Mouse (Mus musculus) neural tube, embryonic 13.5 days (tissue): ENCODE data around the gene Prkaa1. TPM values are rescaled to one million over a fixed set of nuclear protein-coding genes. Genes with fewer than 3 reads are reported as not detected.

Experiments
- ATAC-seq: fragments of 200-750 bp; cut with Nextera tagmentation; 2 replicates; pipeline ENCODE4 v1.8.0; 2017; ENCODE audit warnings: low read depth, mild to moderate bottlenecking, moderate TSS enrichment, moderate library complexity
- H3K27ac ChIP-seq: fragments of 300-500 bp; sonication (generic); replicated peaks from 2 replicates; pipeline ENCODE4 v1.5.1; 2015; ENCODE audit warnings: moderate library complexity, mild to moderate bottlenecking, inconsistent platforms
- H3K27me3 ChIP-seq: fragments of 300-500 bp; sonication (generic); 2 replicates; pipeline ENCODE4 v1.6.1; 2015; ENCODE audit warnings: mild to moderate bottlenecking, inconsistent platforms
- H3K36me3 ChIP-seq: fragments of 300-500 bp; sonication (generic); 2 replicates; pipeline ENCODE4 v1.6.1; 2015; ENCODE audit warnings: mild to moderate bottlenecking, inconsistent platforms
- H3K4me1 ChIP-seq: fragments of 300-500 bp; sonication (generic); replicated peaks from 2 replicates; pipeline ENCODE4 v1.6.1; 2015; ENCODE audit warnings: inconsistent platforms
- H3K4me2 ChIP-seq: fragments of 300-500 bp; sonication (generic); 2 replicates; pipeline ENCODE4 v1.6.1; 2015; ENCODE audit warnings: inconsistent platforms, mild to moderate bottlenecking, moderate library complexity
- H3K4me3 ChIP-seq: fragments of 300-500 bp; sonication (generic); 2 replicates; pipeline ENCODE4 v1.5.1; 2015; ENCODE audit warnings: mild to moderate bottlenecking, inconsistent platforms
- H3K9ac ChIP-seq: fragments of 300-500 bp; sonication (generic); 2 replicates; pipeline ENCODE4 v1.6.1; 2015; ENCODE audit warnings: moderate library complexity, mild to moderate bottlenecking, inconsistent platforms
- H3K9me3 ChIP-seq: fragments of 300-500 bp; sonication (generic); 2 replicates; pipeline ENCODE4 v1.6.1; 2016; ENCODE audit warnings: inconsistent platforms
- WGBS: fragments of 180-500 bp; shearing (Covaris S2); methylation state at CpG from one replicate; pipeline ENCODE4 v1.1.7; 2015; 5-methylcytosine and 5-hydroxymethylcytosine counted together
- polyA plus RNA-seq: library from polyadenylated mRNA; unstranded; fragments of >200 nt; fragmentation: Nextera tagmentation; extraction: Ambion mirVana; gene quantifications from 2 replicates; pipeline ENCODE4 v1.2.1, GENCODE M21; 2015

Gene Prkaa1
- polyA plus RNA-seq, 1 experiment from 2014 or later, result 16.1 TPM

GRCm38 (mm10) chr15:5134179-5134578, 9.5 kb upstream of the Prkaa1 start:
- no peak overlapping the region for H3K4me3 ChIP-seq
- no peak overlapping the region for H3K9ac ChIP-seq
- no peaks in the 10 kb centered on the region for H3K9me3 ChIP-seq
- H3K27me3 ChIP-seq, result no peaks in the 10 kb centered on the region
- H3K27ac ChIP-seq, result no peak overlapping the region
- 42% methylated on average over 3 of the region's 3 CpGs for WGBS
- H3K36me3 ChIP-seq, result no peaks in the 10 kb centered on the region
- 0 out of 2 replicates have a peak, but pooled peaks cover 6% of the 10 kb centered on the region for H3K4me1 ChIP-seq
- no peak overlapping the region for H3K4me2 ChIP-seq
- no peak for ATAC-seq

- H3K9me3 ChIP-seq, result no peaks in the 10 kb centered on the region
- H3K4me3 ChIP-seq, result no peak overlapping the region
- no peaks in the 10 kb centered on the region for H3K36me3 ChIP-seq
- no peak overlapping the region for H3K4me2 ChIP-seq
- ATAC-seq, result no peak
- no peak overlapping the region for H3K9ac ChIP-seq
- no peaks in the 10 kb centered on the region for H3K27me3 ChIP-seq
- H3K4me1 ChIP-seq, result 0 out of 2 replicates have a peak, but pooled peaks cover 6% of the 10 kb centered on the region
- WGBS, result 76% methylated on average over 8 of the region's 8 CpGs
- no peak overlapping the region for H3K27ac ChIP-seq
These were observed 8.6 kb upstream of the Prkaa1 start for GRCm38 (mm10) chr15:5134945-5135483.

GRCm38 (mm10) chr15:5138021-5138856, 5.4 kb upstream of the Prkaa1 start:
- 75% methylated on average over 9 of the region's 9 CpGs for WGBS
- Histone ChIP-seq H3K4me3 (no peak overlapping the region), H3K9ac (no peak overlapping the region), H3K9me3 (no peaks in the 10 kb centered on the region), H3K27ac (no peak overlapping the region), H3K4me2 (no peak overlapping the region), H3K36me3 (no peaks in the 10 kb centered on the region), H3K4me1 (0 out of 2 replicates have a peak, but pooled peaks cover 6% of the 10 kb centered on the region), H3K27me3 (no peaks in the 10 kb centered on the region)
- ATAC-seq, result peak; percentile 80; the same call in 1 of the 2 replicates

GRCm38 (mm10) chr15:5139366-5139765, 4.3 kb upstream of the Prkaa1 start:
- Histone ChIP-seq H3K4me1 (peaks cover 6% of the 10 kb centered on the region), H3K4me2 (no peak overlapping the region), H3K9me3 (no peaks in the 10 kb centered on the region), H3K27me3 (no peaks in the 10 kb centered on the region), H3K36me3 (no peaks in the 10 kb centered on the region), H3K9ac (no peak overlapping the region), H3K27ac (no peak overlapping the region), H3K4me3 (no peak overlapping the region)
- 84% methylated on average over 2 of the region's 2 CpGs for WGBS
- ATAC-seq, result no peak

GRCm38 (mm10) chr15:5139863-5140262, 3.8 kb upstream of the Prkaa1 start:
- Histone ChIP-seq H3K4me2 (no peak overlapping the region), H3K36me3 (no peaks in the 10 kb centered on the region), H3K27me3 (no peaks in the 10 kb centered on the region), H3K4me1 (peaks cover 11% of the 10 kb centered on the region), H3K9me3 (no peaks in the 10 kb centered on the region), H3K4me3 (no peak overlapping the region), H3K9ac (no peak overlapping the region), H3K27ac (no peak overlapping the region)
- no peak for ATAC-seq
- WGBS, result 84% methylated on average over 7 of the region's 7 CpGs

- Histone ChIP-seq H3K27me3 (no peaks in the 10 kb centered on the region), H3K4me3 (no peak overlapping the region), H3K4me1 (peaks cover 16% of the 10 kb centered on the region), H3K36me3 (no peaks in the 10 kb centered on the region), H3K4me2 (no peak overlapping the region), H3K9ac (no peak overlapping the region), H3K9me3 (no peaks in the 10 kb centered on the region), H3K27ac (no peak overlapping the region)
- ATAC-seq, result no peak
These were observed 3.3 kb upstream of the Prkaa1 start for GRCm38 (mm10) chr15:5140357-5140756.

- peaks cover 24% of the 10 kb centered on the region for H3K4me1 ChIP-seq
- no peak overlapping the region for H3K9ac ChIP-seq
- no peak overlapping the region for H3K4me2 ChIP-seq
- H3K27me3 ChIP-seq, result no peaks in the 10 kb centered on the region
- no peak overlapping the region for H3K27ac ChIP-seq
- no peaks in the 10 kb centered on the region for H3K36me3 ChIP-seq
- H3K4me3 ChIP-seq, result no peak overlapping the region
- ATAC-seq, result no peak
- no peaks in the 10 kb centered on the region for H3K9me3 ChIP-seq
- 59% methylated on average over 5 of the region's 5 CpGs for WGBS
These were observed 1.6 kb upstream of the Prkaa1 start for GRCm38 (mm10) chr15:5142047-5142446.

- peaks cover 24% of the 10 kb centered on the region for H3K4me1 ChIP-seq
- H3K9me3 ChIP-seq, result no peaks in the 10 kb centered on the region
- no peak for ATAC-seq
- H3K36me3 ChIP-seq, result no peaks in the 10 kb centered on the region
- H3K27me3 ChIP-seq, result no peaks in the 10 kb centered on the region
- H3K4me2 ChIP-seq, result peak overlapping the region; percentile 70
- H3K9ac ChIP-seq, result no peak overlapping the region
- peak overlapping the region; percentile 84 for H3K4me3 ChIP-seq
- H3K27ac ChIP-seq, result no peak overlapping the region
- 76% methylated on average over 5 of the region's 5 CpGs for WGBS
These were observed 947 bp upstream of the Prkaa1 start for GRCm38 (mm10) chr15:5142714-5143113.

GRCm38 (mm10) chr15:5144021-5144778, 539 bp downstream of the Prkaa1 start:
- peak overlapping the region; percentile 94 for H3K27ac ChIP-seq
- peak overlapping the region; percentile 84 for H3K4me3 ChIP-seq
- 1% methylated on average over 61 of the region's 61 CpGs for WGBS
- H3K4me1 ChIP-seq, result peaks cover 30% of the 10 kb centered on the region
- no peaks in the 10 kb centered on the region for H3K36me3 ChIP-seq
- peak overlapping the region; percentile 70 for H3K4me2 ChIP-seq
- H3K9ac ChIP-seq, result peak overlapping the region; percentile 88
- peak; percentile 94 for ATAC-seq
- no peaks in the 10 kb centered on the region for H3K9me3 ChIP-seq
- no peaks in the 10 kb centered on the region for H3K27me3 ChIP-seq

GRCm38 (mm10) chr15:5145196-5145945, 1.7 kb downstream of the Prkaa1 start:
- no peaks in the 10 kb centered on the region for H3K27me3 ChIP-seq
- peak overlapping the region; percentile 84 for H3K4me3 ChIP-seq
- ATAC-seq, result no peak
- no peak overlapping the region for H3K27ac ChIP-seq
- H3K9me3 ChIP-seq, result no peaks in the 10 kb centered on the region
- peak overlapping the region; percentile 70 for H3K4me2 ChIP-seq
- WGBS, result 53% methylated on average over 9 of the region's 9 CpGs
- H3K9ac ChIP-seq, result peak overlapping the region; percentile 88
- H3K36me3 ChIP-seq, result no peaks in the 10 kb centered on the region
- H3K4me1 ChIP-seq, result peaks cover 35% of the 10 kb centered on the region

GRCm38 (mm10) chr15:5149187-5149586, 5.5 kb downstream of the Prkaa1 start:
- H3K4me2 ChIP-seq, result no peak overlapping the region
- 36% methylated on average over 4 of the region's 4 CpGs for WGBS
- H3K4me1 ChIP-seq, result peaks cover 35% of the 10 kb centered on the region
- H3K36me3 ChIP-seq, result no peaks in the 10 kb centered on the region
- ATAC-seq, result no peak
- no peak overlapping the region for H3K9ac ChIP-seq
- no peak overlapping the region for H3K27ac ChIP-seq
- H3K27me3 ChIP-seq, result no peaks in the 10 kb centered on the region
- H3K9me3 ChIP-seq, result no peaks in the 10 kb centered on the region
- H3K4me3 ChIP-seq, result no peak overlapping the region
